Mouse (Mus musculus) intestine, embryonic 15.5 days (tissue): Measurements from ENCODE around the gene A530064D06Rik. TPM values are rescaled to one million over a fixed set of nuclear protein-coding genes. Genes with fewer than 3 reads are reported as not detected.
"Not testable (repeated sequence)": the region's sequence is repeated elsewhere in the genome, so short reads cannot be mapped to it uniquely, and the experiment has no call there.

Experiments
- ATAC-seq: fragments of 200-750 bp; cut with Nextera tagmentation; 2 replicates; pipeline ENCODE4 v1.8.0; 2017; ENCODE audit warnings: moderate TSS enrichment, moderate library complexity
- H3K27ac ChIP-seq: fragments of 300-500 bp; sonication (generic); 2 replicates; pipeline ENCODE4 v1.5.1; 2015; ENCODE audit warnings: mild to moderate bottlenecking, inconsistent platforms
- H3K27me3 ChIP-seq: fragments of 300-500 bp; sonication (generic); replicated peaks from 2 replicates; pipeline ENCODE4 v1.6.1; 2015; ENCODE audit warnings: inconsistent platforms
- H3K36me3 ChIP-seq: fragments of 300-500 bp; sonication (generic); 2 replicates; pipeline ENCODE4 v1.6.1; 2015; ENCODE audit warnings: inconsistent platforms
- H3K4me1 ChIP-seq: fragments of 300-500 bp; sonication (generic); replicated peaks from 2 replicates; pipeline ENCODE4 v1.6.1; 2015; ENCODE audit warnings: inconsistent platforms
- H3K4me2 ChIP-seq: fragments of 300-500 bp; sonication (generic); replicated peaks from 2 replicates; pipeline ENCODE4 v1.6.1; 2015; ENCODE audit warnings: mild to moderate bottlenecking, inconsistent platforms
- H3K4me3 ChIP-seq: fragments of 300-500 bp; sonication (generic); replicated peaks from 2 replicates; pipeline ENCODE4 v1.5.1; 2015; ENCODE audit warnings: inconsistent platforms
- H3K9ac ChIP-seq: fragments of 300-500 bp; sonication (generic); 2 replicates; pipeline ENCODE4 v1.6.1; 2015; ENCODE audit warnings: inconsistent platforms
- H3K9me3 ChIP-seq: fragments of 300-500 bp; sonication (generic); 2 replicates; pipeline ENCODE4 v1.6.1; 2016; ENCODE audit warnings: inconsistent platforms
- WGBS: fragments of 180-500 bp; shearing (Covaris S2); methylation state at CpG from one replicate; pipeline ENCODE4 v1.1.7; 2015; 5-methylcytosine and 5-hydroxymethylcytosine counted together
- polyA plus RNA-seq: library from polyadenylated mRNA; unstranded; fragments of >200 nt; fragmentation: Nextera tagmentation; extraction: Ambion mirVana; gene quantifications from 2 replicates; pipeline ENCODE4 v1.2.1, GENCODE M21; 2015

The A530064D06Rik gene
- 0.11 TPM in 1 of 2 replicates, not detected in the other for polyA plus RNA-seq

DNA sequence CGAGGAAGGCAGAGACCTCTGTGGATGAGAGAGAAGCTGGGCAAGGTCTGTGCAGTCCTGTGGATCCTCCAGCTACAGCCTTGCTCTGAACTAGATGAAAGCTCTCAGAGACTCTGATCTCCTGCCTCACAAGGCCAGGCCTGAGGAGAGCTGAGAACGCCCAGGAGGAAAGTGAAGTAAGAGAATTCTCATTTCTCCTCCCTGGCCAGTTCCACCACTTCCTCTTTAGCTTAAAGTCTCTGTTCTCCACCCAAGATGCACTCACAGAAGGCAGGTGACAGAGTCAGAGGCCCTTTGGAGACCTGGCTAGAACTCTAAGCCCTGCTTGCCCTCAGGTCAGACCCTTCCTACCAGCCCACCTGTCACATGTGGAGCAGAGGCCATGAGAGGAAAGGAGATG is at the start of gene A530064D06Rik:
Gene A530064D06Rik (minus strand): TSS at position 173 of the 400 bp plus-strand sequence.
- H3K4me1 ChIP-seq, H3K9me3 ChIP-seq, H3K27me3 ChIP-seq, H3K36me3 ChIP-seq, H3K4me3 ChIP-seq, H3K4me2 ChIP-seq, H3K9ac ChIP-seq, H3K27ac ChIP-seq, ATAC-seq: not testable (repeated sequence)
- WGBS = 77% methylated on average over 2 of the region's 2 CpGs

DNA sequence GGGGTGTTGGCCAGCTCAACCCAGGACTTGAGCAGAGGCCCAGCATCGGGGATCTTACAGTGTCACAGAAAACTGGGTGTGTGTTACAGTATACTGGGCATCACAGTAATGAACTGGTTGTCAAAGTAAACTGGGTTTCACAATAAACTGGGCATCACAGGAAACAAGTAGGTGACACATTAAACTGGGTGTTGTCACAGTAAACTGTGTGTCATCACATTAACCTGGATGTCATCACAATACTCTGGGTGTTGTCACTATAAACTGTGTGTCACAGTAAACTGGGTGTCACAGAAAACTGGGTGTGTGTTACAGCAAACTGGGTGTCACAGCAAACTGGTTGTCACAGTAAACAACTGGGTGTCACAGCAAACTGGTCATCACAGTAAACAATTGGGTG is 48.4 kb upstream of the A530064D06Rik start:
- Histone ChIP-seq H3K27ac (no peak overlapping the region), H3K4me2 (no peak overlapping the region), H3K27me3 (no peaks in the 10 kb centered on the region), H3K9me3 (no peaks in the 10 kb centered on the region), H3K9ac (no peak overlapping the region), H3K36me3 (no peaks in the 10 kb centered on the region), H3K4me1 (no peaks in the 10 kb centered on the region), H3K4me3 (no peak overlapping the region)
- ATAC-seq = no peak
- 84% methylated on average over 1 of the region's 1 CpGs for WGBS

- Histone ChIP-seq H3K9ac (no peak overlapping the region), H3K4me3 (no peak overlapping the region), H3K4me2 (no peak overlapping the region), H3K27me3 (no peaks in the 10 kb centered on the region), H3K9me3 (no peaks in the 10 kb centered on the region), H3K27ac (no peak overlapping the region), H3K4me1 (no peaks in the 10 kb centered on the region), H3K36me3 (no peaks in the 10 kb centered on the region)
- no peak for ATAC-seq
- 73% methylated on average over 5 of the region's 5 CpGs for WGBS
Measured at GRCm38 (mm10) chr17:48213511-48213910, 46.4 kb upstream of the A530064D06Rik start.

DNA sequence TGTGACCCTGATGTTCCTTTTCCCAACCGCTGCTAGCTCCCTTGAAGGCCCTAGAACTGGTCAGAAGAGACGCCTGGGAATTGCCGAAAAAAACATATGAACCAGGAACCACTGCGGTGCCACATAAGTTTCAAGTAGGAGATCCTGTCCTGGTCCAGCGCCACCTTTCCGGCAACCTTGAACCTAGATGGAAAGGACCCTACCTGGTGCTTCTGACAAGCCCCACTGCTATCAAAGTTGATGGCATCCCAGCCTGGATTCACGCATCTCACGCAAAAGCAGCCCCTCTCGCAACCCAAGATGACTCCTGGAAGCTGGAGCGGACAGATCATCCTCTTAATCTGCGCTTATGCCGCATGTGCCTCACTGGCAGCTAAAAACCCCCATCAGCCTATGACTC is 45.5 kb upstream of the A530064D06Rik start:
- no peaks in the 10 kb centered on the region for H3K36me3 ChIP-seq
- no peaks in the 10 kb centered on the region for H3K27me3 ChIP-seq
- H3K9me3 ChIP-seq = no peaks in the 10 kb centered on the region
- H3K4me3 ChIP-seq = no peak overlapping the region
- WGBS = 97% methylated on average over 12 of the region's 12 CpGs
- H3K27ac ChIP-seq = no peak overlapping the region
- H3K9ac ChIP-seq = no peak overlapping the region
- no peak for ATAC-seq
- no peak overlapping the region for H3K4me2 ChIP-seq
- H3K4me1 ChIP-seq = no peaks in the 10 kb centered on the region

- Histone ChIP-seq H3K36me3 (no peaks in the 10 kb centered on the region), H3K4me1 (no peaks in the 10 kb centered on the region), H3K4me3 (no peak overlapping the region), H3K4me2 (no peak overlapping the region), H3K9ac (no peak overlapping the region), H3K27ac (no peak overlapping the region), H3K9me3 (peaks cover 8% of the 10 kb centered on the region; the same call in 1 of the 2 replicates), H3K27me3 (no peaks in the 10 kb centered on the region)
- no peak for ATAC-seq
- WGBS = 95% methylated on average over 12 of the region's 12 CpGs
Measured at GRCm38 (mm10) chr17:48203086-48203485, 36.0 kb upstream of the A530064D06Rik start.

DNA sequence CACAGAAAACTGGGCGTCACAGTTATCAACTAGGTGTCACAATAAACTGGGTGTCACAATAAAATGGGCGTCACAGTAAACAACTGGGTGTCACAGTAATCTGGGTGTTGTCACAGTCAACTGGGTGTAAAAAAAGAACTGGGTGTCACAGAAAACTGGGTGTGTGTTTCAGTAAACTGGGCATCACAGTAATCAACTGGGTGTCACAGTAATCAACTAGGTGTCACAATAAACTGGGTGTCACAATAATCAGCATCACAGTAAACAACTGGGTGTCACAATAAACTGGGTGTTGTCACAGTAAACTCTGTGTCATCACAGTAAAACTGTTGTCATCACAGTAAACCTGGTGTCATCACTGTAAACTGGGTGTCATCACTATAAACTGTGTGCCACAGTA is 25.3 kb upstream of the A530064D06Rik start:
- H3K9ac ChIP-seq = no peak overlapping the region
- H3K36me3 ChIP-seq = no peaks in the 10 kb centered on the region
- no peak overlapping the region for H3K4me3 ChIP-seq
- no peaks in the 10 kb centered on the region for H3K4me1 ChIP-seq
- no peak overlapping the region for H3K4me2 ChIP-seq
- WGBS = 73% methylated on average over 2 of the region's 2 CpGs
- H3K27me3 ChIP-seq = no peaks in the 10 kb centered on the region
- no peaks in the 10 kb centered on the region for H3K9me3 ChIP-seq
- no peak for ATAC-seq
- no peak overlapping the region for H3K27ac ChIP-seq

DNA sequence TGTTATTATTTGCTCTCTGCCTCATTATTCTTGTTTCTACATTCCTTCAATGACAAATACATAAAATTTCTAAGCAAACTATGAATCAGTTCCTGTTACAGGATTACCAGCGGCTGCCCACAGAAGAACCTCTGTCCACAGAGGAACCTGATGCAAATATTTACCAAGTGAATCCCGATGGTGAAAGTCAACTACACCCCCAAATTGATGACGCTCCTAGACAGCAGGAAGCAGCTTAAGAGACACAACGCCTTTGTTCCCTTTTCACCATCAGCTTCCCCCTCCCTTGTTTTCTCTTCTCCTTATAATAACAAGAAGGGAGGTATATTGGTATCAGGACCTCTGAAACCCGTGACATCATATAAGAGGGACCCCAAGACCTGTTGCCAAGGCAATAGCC is 18.2 kb upstream of the A530064D06Rik start:
- Histone ChIP-seq H3K4me1 (no peaks in the 10 kb centered on the region), H3K9ac (no peak overlapping the region), H3K4me3 (no peak overlapping the region), H3K4me2 (no peak overlapping the region), H3K36me3 (no peaks in the 10 kb centered on the region), H3K27ac (no peak overlapping the region), H3K27me3 (no peaks in the 10 kb centered on the region), H3K9me3 (no peaks in the 10 kb centered on the region)
- ATAC-seq = no peak
- WGBS = 49% methylated on average over 5 of the region's 5 CpGs

GRCm38 (mm10) chr17:48157382-48158076 is 9.5 kb downstream of the A530064D06Rik start:
- no peak overlapping the region for H3K4me2 ChIP-seq
- H3K4me1 ChIP-seq = no peaks in the 10 kb centered on the region
- WGBS = 62% methylated on average over 1 of the region's 1 CpGs
- H3K9me3 ChIP-seq = 0 out of 2 replicates have a peak, but pooled peaks cover 8% of the 10 kb centered on the region
- no peak overlapping the region for H3K9ac ChIP-seq
- no peak for ATAC-seq
- no peaks in the 10 kb centered on the region for H3K27me3 ChIP-seq
- no peaks in the 10 kb centered on the region for H3K36me3 ChIP-seq
- no peak overlapping the region for H3K27ac ChIP-seq
- H3K4me3 ChIP-seq = no peak overlapping the region

- no peak within 1 kb of the TSS for H3K4me2 ChIP-seq
- no peaks in the 10 kb centered on the region for H3K4me1 ChIP-seq
- no peaks in the 10 kb centered on the region for H3K36me3 ChIP-seq
- no peak within 1 kb of the TSS for H3K9ac ChIP-seq
- no peak for ATAC-seq
- H3K27ac ChIP-seq = no peak within 1 kb of the TSS
- H3K9me3 ChIP-seq = no peaks in the 10 kb centered on the region
- H3K27me3 ChIP-seq = no peaks in the 10 kb centered on the region
- WGBS = 72% methylated on average over 3 of the region's 3 CpGs
- H3K4me3 ChIP-seq = no peak within 1 kb of the TSS
Measured at GRCm38 (mm10) chr17:48146120-48146519, 21.0 kb downstream of the A530064D06Rik start, which contains the start of gene 9830107B12Rik. Gene 9830107B12Rik, minus strand, starts transcription at chr17:48146268.

GRCm38 (mm10) chr17:48132810-48133209 is 34.3 kb downstream of the A530064D06Rik start:
- Histone ChIP-seq H3K4me3 (no peak overlapping the region), H3K36me3 (no peaks in the 10 kb centered on the region), H3K27ac (no peak overlapping the region), H3K9me3 (no peaks in the 10 kb centered on the region), H3K27me3 (no peaks in the 10 kb centered on the region), H3K4me1 (no peaks in the 10 kb centered on the region), H3K4me2 (no peak overlapping the region), H3K9ac (no peak overlapping the region)
- 83% methylated on average over 2 of the region's 2 CpGs for WGBS
- no peak for ATAC-seq

DNA sequence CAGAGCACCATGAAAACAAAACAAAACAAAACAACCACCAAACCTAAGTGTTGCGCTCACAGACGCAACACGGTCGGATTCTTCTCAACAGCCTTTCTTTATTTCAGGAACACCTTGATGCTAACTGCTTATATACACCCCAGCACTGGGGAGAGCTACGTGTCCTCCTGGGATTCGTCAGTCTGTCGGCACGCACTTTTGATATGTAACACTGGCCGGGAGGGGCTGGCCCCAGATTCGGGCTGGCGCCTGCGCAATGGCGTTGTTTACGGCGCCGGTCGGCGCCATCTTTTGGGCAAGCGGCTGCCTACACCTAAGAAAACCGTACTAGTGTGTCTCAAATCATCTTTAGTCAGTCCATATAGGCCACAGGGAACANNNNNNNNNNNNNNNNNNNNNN is 46.6 kb downstream of the A530064D06Rik start:
- H3K36me3 ChIP-seq = no peaks in the 10 kb centered on the region
- WGBS = 86% methylated on average over 20 of the region's 20 CpGs
- H3K4me1 ChIP-seq = no peaks in the 10 kb centered on the region
- H3K9ac ChIP-seq = no peak overlapping the region
- no peak for ATAC-seq
- H3K9me3 ChIP-seq = no peaks in the 10 kb centered on the region
- H3K27me3 ChIP-seq = no peaks in the 10 kb centered on the region
- H3K27ac ChIP-seq = no peak overlapping the region
- H3K4me3 ChIP-seq = no peak overlapping the region
- no peak overlapping the region for H3K4me2 ChIP-seq

DNA sequence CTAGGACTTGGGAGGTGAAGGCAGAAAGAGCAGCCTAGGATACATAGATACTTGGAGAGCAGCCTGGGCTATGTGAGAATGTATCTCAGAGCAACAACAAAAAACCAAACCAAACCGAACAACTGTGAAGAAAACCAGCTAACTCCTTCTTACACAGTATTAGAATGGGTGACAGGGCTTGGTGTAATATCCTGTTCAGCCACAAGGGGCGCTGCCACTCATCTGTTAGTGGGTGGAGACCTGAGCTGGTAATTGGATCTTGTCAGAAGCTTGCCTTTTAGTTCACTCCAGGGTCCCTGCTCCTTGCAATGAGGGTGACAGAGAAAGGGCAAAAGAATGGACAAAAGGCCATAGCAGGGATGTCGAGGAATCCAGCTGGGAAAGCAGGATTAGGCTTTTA is 47.4 kb downstream of the A530064D06Rik start:
- H3K4me3 ChIP-seq = no peak overlapping the region
- no peaks in the 10 kb centered on the region for H3K27me3 ChIP-seq
- H3K36me3 ChIP-seq = no peaks in the 10 kb centered on the region
- no peak overlapping the region for H3K27ac ChIP-seq
- H3K4me2 ChIP-seq = no peak overlapping the region
- WGBS = 22% methylated on average over 3 of the region's 3 CpGs
- H3K9ac ChIP-seq = no peak overlapping the region
- peak; percentile 59 for ATAC-seq
- no peaks in the 10 kb centered on the region for H3K4me1 ChIP-seq
- H3K9me3 ChIP-seq = no peaks in the 10 kb centered on the region

DNA sequence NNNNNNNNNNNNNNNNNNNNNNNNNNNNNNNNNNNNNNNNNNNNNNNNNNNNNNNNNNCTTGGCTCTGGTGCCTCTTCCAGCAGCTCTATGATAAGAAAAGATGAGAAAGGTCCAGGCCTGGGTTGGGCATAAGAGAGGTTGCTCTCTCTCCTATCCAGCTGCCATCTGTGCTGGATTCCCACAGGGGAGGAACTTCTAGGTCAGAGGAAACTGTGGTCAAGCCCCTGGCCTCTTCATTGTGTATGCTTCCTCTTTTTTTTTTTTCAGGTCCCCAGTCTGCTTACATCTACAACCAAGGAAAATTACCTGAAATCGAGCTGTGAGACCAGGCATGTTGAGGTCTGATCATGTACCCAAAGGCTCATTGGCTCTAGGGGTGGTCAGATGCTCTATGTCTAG is 48.5 kb downstream of the A530064D06Rik start:
- Histone ChIP-seq H3K27ac (no peak overlapping the region), H3K4me3 (no peak overlapping the region), H3K9me3 (0 out of 2 replicates have a peak, but pooled peaks cover 2% of the 10 kb centered on the region), H3K9ac (no peak overlapping the region), H3K36me3 (no peaks in the 10 kb centered on the region), H3K27me3 (no peaks in the 10 kb centered on the region), H3K4me1 (no peaks in the 10 kb centered on the region), H3K4me2 (no peak overlapping the region)
- ATAC-seq = no peak
- WGBS = 74% methylated on average over 1 of the region's 1 CpGs
